Mouse (Mus musculus) adrenal gland, adult 8-10 months (tissue): Measurements from ENCODE around the gene Ticrr. TPM values are rescaled to one million over a fixed set of nuclear protein-coding genes. Genes with fewer than 3 reads are reported as not detected.

Experiments used
- DNase-seq: peaks from one replicate; pipeline ENCODE4 v3.0.0; 2022
- total RNA-seq, 4 experiments: library from RNA; stranded (reverse); gene quantifications; 2 replicates each; pipeline ENCODE4 v1.2.4; 2022

The Ticrr gene
- total RNA-seq, 4 experiments from 2014 or later = 0.05 to 0.59 (median 0.12) TPM

DNA sequence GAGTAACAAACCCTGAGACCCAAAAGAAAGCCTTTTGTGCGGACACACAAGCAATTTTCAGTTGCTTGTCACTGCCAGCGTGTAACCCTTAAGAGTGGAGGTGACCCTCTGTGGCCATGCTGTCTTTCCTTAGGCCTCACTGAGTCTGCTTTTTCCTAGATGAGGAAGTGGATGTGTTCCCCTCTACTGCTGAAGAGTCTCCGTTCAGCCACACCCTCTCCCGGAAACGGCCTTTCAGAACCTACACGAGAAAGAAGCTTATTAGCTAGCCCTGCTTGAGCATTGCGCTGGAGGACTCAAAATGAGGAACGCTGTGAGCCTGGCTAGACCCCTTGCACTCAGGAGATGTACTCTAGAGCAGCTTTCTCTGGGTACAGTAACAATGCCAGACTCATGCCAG is 36.5 kb downstream of the Ticrr start:
- DNase-seq = no peak

- no peak for DNase-seq
Observed at GRCm38 (mm10) chr7:79702755-79703154, 42.8 kb downstream of the Ticrr start.

DNA sequence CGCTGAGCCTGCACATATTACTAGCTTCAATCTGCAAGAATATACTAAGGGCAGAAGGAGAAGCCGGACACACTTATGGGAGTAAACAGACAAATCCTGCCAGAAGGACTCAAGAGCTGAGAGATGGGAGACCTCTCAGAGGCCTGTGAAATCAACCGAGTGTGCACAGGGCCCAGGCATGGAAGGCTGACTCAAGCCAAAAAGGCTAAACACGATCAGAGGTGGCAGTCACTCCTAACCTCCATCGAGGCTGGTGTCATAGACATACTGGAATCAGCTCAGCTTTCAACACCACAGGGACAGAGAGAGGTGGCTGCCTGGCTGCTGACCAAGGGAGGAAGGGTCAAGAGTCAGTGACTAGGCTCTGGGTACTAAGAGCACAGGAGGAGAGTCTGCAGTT is 45.2 kb downstream of the Ticrr start:
- no peak for DNase-seq

- DNase-seq = no peak
Observed at GRCm38 (mm10) chr7:79710130-79710607, 50.2 kb downstream of the Ticrr start.

- no peak for DNase-seq
Observed at GRCm38 (mm10) chr7:79710831-79711230, 50.8 kb downstream of the Ticrr start.

GRCm38 (mm10) chr7:79715187-79715981 is 55.4 kb downstream of the Ticrr start, which contains the start of gene Kif7:
Gene Kif7 (minus strand): TSS chr7:79715720.
- DNase-seq = peak; percentile 70

DNA sequence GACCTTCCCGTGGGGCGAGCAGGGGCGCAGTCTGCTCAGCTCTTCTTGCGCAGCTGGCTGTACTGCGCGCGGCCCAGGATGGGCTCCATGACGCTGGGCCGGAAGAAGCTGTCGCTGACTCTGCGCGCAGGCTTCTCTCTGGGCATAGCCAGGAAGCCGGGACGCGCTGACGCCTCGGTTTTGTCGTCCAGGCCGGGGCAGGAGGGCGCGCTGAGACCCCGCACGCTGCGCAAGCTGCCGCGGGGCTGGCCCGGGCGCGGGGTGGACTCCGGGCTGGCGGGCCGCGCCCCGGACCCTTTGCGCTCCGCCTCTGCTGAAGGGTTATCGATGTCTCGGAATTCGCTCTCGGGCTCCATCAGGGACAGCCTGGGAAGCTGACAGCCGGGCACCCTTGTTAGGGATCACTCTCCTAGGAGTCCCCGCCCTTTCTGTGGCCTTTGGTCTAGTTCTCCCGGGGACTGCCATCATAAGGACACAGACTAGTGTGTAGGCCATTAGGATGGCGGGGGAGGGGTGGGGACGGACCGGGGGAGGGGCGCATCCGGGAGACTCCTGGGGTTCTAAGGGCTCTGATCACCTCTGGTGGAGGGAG is 61.5 kb downstream of the Ticrr start:
- no peak for DNase-seq

- no peak for DNase-seq
Observed at GRCm38 (mm10) chr7:79727091-79727490, 67.1 kb downstream of the Ticrr start.

GRCm38 (mm10) chr7:79728219-79728618 is 68.2 kb downstream of the Ticrr start:
- no peak for DNase-seq

DNA sequence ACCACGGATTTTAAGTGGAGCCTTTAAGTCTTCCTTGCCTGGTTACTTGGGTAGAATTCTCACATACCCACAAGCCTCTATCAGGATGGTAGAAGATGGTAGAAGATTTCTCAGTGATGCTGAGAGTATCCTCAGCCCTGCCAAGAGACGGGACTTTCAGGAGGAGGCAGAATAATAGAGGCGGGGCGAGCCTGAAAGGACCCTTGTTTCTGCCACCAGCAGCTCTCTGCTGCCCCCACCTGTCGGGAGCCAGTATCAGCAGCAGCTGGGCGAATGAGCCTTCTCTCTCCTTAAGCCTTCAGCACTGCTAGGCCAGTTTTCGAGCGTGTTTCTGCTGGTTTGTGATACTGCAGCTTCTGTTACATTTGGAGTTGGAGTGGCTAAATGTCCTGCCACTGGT is 69.2 kb downstream of the Ticrr start:
- no peak for DNase-seq

DNA sequence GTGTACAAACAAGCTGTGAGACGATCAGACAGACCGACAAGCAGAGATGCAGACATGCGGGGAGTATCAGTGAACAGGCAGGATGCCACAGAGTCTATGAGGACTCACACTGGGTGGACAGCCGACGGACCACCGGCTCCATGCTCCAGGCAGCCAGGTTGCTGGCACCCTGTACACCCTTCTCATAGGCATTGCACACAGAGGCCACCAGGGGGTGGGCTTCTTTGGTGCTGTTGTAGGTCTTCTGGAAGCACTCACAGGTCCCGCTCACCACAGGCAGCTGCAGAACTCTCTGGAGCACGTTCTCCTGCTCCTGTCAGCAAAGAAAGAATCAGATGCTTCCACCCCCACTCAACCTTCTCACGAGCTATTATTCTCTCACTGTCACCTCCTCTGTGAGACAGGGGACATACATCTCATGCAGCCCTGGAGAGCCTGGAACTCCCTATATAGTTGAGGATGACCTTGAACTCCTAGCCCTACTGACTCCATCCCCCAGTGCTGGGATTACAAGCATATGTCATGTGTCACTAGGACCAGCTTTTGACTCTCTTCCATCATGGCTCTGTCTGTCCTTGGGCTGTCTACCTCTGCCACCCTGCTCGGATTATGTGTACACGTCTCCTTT is 69.9 kb downstream of the Ticrr start:
- DNase-seq = no peak

DNA sequence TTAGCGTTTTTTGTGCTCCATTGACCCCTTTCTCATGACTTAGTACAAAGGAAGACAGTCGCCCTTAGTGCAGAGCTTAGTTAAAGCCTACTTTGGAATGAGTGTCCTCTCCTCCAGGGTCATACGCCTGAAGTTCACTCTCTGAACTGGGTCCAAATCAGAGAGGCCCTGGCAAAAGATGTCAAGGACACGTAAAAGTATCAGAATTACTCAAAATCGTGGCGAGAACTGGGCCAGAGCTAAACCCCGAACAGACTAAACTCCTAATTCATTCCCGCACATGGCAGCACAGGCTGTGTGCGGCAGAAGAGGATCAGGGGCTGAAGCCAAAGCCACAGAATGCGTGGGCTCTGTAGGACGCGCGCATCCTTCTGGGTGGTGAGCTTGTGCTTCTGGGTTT is 71.4 kb downstream of the Ticrr start:
- DNase-seq = peak; percentile 67

DNA sequence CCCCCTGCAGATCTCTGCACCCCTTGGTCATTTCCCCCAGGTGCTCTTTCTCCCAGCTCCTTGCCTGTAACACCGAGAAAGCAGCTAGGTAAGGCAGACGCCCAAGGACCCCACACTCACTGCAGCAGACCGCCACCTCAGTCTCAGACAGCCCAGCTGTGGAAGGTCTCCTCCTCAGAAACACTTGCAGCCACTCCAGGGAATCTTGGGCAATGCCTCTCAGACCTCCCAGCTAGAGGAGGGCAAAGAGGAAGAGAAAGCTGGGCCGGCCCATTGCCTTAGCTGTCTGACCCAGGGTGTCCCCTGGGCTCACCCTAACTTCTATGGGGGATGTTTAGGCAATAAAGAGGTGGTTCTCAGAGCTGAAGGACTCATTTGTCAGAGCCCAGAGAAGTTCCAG is 72.6 kb downstream of the Ticrr start, which contains the start of gene Plin1:
Gene Plin1 (minus strand): TSS at position 282 of the 400 bp plus-strand sequence.
- DNase-seq = no peak

DNA sequence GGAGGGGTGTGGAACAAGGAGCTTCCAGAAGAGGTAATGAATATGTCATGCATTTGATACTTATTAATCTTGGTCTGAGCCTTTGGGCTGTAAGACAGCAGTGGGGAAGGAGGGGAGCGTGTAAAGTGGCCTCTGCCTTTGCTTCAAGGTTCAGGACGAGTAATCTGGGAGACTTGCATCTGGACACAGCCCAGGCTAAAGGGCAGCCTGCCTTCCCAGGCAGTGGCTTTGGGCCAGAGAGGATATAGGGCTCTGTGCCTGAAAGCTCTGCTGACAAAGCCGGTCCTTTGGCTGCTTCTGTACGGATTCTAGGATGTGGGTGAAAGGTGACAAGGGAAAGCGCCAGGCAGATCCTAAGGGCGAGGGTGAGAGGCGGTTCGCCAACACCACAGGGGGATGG is 74.6 kb downstream of the Ticrr start:
- DNase-seq = peak; percentile 68

GRCm38 (mm10) chr7:79736511-79736910 is 76.5 kb downstream of the Ticrr start:
- DNase-seq = no peak

GRCm38 (mm10) chr7:79738913-79739312 is 78.9 kb downstream of the Ticrr start:
- no peak for DNase-seq

GRCm38 (mm10) chr7:79740279-79740678 is 80.3 kb downstream of the Ticrr start:
- no peak for DNase-seq

GRCm38 (mm10) chr7:79742277-79742658 is 82.3 kb downstream of the Ticrr start:
- no peak for DNase-seq

DNA sequence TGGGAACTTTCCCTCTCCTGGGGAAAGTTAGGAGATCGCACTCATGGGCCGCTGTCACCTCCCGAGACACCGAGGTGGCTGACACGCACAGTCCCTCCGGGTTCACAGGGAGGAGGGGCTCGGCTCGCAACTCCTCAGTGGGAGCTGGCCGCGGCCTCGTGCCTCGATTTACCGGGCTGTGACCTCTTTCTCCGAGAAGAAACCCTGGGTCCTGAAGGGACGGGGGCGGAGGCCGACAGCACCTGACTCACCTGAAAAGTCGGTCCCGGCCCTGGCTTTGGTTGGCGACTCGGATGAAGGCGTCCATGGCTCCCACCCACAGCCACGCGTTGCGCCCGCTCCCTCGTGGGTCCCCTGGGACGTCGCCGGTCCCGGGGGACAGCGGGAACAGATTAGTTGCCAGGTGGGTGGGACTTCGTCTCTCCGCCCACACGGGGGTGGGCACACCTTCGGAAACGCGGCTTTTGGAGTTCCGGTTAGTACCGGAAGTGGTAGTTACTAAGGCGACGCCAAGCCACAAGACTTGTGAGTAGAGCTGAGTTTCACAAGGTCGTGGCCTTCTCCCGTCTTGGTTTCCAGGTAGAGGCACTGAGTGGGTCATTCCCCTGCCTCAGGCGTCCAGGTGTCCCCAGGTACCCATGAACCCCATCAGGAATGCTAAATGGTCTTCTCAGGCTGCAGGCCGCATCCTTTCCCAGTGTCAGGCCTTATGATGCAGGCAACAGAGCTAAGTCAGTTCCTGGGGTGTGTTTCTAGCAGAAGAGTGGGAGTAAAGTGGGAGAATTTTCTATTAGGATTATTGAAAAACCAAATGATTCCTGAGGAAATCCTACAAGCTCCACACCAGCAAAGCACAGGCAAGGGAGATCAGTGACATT is 82.9 kb downstream of the Ticrr start, which contains the start of the genes Pex11a and Wdr93:
Gene Pex11a (minus strand): TSS at position 473 of the 878 bp plus-strand sequence.
Gene Wdr93 (plus strand): TSS at position 505 of the 878 bp plus-strand sequence.
- peak; percentile 85 for DNase-seq

DNA sequence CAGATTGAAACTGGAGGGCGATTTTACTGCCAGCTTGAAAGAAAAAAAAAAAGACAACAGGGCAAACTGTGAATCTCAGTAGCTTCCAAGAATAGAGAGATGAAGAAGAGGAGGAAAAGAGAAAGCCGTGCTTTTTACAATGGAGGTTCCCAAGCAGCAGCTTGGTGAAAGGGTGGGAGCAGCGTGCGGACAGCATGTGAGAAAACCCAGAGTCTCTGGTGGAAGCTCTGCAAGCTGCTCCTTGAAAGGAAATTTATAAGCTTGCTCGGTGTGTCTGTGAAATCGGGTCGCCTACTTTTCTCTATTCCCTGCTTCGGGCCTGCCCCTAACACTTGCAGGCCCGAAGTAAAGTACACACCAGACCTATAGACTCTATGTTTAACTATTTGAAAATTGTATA is 84.1 kb downstream of the Ticrr start:
- no peak for DNase-seq

- DNase-seq = no peak
Observed at GRCm38 (mm10) chr7:79744585-79744984, 84.6 kb downstream of the Ticrr start.

- no peak for DNase-seq
Observed at GRCm38 (mm10) chr7:79747659-79748058, 87.7 kb downstream of the Ticrr start.
